Mouse (Mus musculus): ENCODE results near the gene Zfp579. TPM values are rescaled to one million over a fixed set of nuclear protein-coding genes. Genes with fewer than 3 reads are reported as not detected.
A peak's percentile ranks its signal among the peaks of the same experiment; 100 is the strongest.
"Not testable (repeated sequence)": the region's sequence is repeated elsewhere in the genome, so short reads cannot be mapped to it uniquely, and the experiment has no call there.

Gene Zfp579
- 10 to 100 TPM; 14.3 to 18.1 TPM for total RNA-seq (2021)
- long read RNA-seq, experiment 1, partial matches to known transcripts, result 0 of 8 reads
- long read RNA-seq, experiment 1, other reads (novel, unspliced or antisense), result 1 of 8 reads
- long read RNA-seq, experiment 2, transcript Zfp579-206 (1 exons, 2,489 nt), result minor isoform, 6 of 14 reads
- long read RNA-seq, experiment 2, transcript Zfp579-201 (2 exons, 2,157 nt), result major isoform, 7 of 14 reads
- long read RNA-seq, experiment 2, partial matches to known transcripts, result 0 of 14 reads
- long read RNA-seq, experiment 2, other reads (novel, unspliced or antisense), result 1 of 14 reads

DNA sequence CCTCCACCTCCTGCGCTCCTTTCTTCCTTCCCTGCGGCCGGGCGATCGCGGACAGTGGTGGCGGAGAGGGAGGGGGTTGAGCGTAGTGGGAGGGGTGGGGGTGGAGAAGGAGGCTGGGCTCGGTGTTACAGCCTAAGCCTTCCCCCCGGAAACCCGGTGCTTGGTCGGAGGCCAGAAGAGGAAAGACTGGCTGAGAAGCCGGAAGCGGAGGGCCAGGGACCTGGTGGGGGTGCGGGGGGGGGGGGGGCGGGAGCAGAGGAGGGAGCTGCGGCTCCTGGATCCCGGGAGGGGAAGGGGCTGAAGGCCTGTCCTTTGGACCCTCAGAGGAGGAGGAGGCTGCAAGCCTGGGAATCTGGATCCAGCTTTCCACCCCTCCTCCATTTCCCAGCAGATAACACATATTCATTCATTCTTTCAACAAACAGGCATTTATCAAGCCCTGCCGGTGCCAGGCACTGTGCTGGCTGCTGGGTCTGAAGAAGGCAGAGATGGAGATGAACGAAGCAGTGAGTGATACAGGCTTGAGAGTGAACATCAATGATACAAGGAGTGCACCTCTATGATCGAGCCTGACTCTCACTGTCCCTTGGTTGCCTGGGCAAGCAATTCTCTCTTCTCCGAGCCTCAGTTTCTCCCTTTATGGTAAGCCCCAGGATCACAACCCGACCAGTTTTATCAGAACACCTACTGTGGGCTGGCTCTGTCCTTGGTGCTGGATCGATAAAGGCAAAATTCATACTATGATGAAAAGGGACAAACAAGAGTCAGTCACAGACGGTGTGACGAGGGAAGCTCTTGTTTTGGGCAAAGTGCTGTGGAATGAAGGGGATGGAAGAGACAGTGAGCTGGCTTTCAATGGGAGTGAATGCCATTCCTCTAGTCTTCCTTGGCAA lies at the start of gene Zfp579:
Zfp579 (minus strand) TSS at position 156 of the 893 bp plus-strand sequence.
- peak; percentile 91 to 97 for DNase-seq
- intact Hi-C loops (cut with DNase I), result loop anchor here (2.0 kb wide), 1 partner anchor 17 kb away; no protein-coding TSS in a partner anchor

DNA sequence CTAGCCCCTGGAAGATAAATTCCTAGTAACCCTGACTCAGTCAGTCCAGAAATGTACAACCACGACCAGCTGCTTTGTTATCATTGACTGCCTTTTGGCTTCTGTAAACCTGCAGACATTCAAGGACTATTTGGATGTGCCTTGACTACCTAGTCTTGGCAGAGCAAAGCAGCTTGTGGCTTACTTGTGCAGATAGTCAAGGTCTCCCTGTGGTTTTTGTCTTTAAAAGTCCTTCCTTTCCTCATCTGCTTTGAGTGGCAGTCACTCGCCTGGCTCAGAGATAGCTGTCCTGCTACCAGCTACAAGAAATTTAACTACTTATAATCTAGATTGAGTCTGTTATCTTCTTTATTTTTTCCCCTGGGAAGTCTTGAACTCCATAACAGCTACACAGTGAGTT lies 49.0 kb upstream of the Zfp579 start:
- DNase-seq, result no peak
- intact Hi-C loops (cut with DNase I), result loop anchor here (5.0 kb wide), 1 partner anchor 33 kb away; the partner anchor contains the start of genes Fiz1 and Zfp524

DNA sequence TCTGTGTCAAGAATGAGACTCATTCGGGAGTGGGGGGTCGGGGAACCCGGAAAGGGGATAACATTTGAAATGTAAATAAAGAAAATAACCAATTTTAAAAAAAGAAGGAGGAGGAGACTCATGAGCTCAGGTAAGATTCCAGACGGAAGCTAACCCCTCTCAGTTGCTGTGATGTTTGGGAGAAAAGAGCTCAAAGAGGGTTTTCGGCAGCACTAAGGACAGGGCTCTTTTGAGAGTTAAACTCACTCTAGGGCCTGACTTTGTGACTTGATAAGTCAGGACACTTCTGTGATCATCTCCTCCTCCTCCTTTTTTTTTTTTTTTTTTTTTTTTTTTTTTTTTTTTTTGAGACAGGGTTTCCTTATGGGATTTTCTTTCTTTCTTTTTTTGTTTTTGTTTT lies 43.0 kb upstream of the Zfp579 start:
- no peak for DNase-seq
- intact Hi-C loops (cut with DNase I), result no loop called here

DNA sequence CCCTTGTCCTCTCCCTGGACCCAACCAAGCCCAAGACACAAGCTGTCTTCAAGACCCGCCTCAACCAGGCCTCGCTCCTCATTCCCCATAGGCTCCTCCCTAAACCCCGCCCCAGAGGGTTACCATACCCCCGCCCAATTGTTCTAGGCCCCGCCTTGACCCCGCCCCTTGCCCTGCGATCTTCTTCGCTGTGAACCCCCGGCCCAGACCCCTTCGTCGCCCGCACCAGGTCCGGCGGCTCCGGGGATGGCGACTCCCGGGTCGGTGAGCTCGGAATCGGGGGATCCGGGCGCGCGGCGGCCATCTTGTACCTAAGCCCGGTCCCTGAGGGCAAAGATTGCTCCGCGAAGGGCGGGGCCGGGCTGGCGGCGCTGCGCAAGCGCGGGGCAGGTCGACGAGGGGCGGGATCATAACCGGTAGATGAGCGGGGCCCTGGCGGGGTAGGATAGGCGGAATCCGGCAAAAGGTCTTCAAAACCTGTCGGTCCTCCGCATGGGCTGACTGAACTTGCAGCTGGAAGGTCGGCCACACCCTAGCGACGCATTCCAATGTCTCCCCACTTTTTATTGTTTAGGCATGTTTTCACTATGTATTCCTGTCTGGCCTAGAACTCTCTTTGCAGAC lies 42.3 kb upstream of the Zfp579 start, which contains the start of gene Zfp784:
Zfp784 (minus strand) TSS at position 338 of the 624 bp plus-strand sequence.
- intact Hi-C loops (cut with DNase I), result no loop called here
- peak; percentile 94 to 95 for DNase-seq

DNA sequence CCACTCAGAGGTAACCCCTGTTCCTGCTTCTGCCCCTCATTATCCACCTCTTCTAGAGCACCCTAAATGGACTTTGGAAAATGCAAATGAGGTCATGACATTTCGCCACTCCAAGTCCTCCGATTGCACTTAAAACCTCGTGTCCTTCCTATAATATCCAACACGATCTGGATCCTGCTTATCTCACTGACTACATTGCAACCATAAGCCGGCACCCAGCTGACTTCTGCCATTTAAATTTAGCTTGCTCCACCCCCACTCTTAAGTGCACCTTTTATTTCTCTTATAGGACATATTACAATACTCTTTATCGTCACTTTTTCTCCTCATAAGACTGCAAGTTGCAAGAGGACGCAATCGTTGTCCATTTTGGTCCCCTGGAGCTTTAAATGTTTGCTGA lies 41.5 kb upstream of the Zfp579 start:
- intact Hi-C loops (cut with DNase I), result no loop called here
- DNase-seq, result no peak

DNA sequence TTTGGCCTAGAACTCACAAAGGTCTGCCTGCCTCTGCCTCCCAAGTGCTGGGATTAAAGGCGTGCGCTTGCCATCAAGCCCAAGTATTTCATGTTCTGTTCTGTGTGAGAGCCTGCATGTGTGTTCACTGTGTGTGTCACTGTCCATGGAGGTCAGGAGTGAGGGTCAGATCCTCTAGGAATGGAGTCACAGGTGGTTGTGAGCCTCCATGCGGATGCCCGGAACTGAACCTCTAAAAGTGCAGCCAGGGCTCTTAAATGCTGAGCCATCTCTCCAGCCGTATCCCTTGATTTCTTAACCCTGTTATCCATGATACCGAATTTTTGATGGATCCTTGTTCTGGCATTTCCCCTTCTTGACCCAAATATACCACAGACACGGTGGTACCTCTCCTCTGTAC lies 41.1 kb upstream of the Zfp579 start:
- no peak for DNase-seq
- intact Hi-C loops (cut with DNase I), result no loop called here

DNA sequence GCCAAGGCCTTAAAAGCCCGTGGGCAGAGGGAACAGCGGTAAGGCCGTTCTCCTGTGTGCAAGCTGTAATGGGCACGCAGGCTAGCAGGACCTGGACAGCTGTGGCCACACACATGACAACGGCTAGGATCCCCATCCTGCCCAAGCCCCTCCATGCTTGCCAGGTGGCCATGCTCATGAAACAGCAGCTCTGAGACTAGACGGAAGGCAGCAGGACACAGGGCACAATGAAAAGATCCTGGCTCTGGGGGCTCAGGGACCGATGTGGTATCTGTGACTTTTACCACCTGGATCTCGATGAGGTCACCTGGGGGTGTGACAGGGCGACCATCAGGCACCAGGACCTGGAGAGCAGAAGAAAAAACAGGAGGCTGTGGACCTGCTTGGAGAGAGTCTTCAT lies 40.2 kb upstream of the Zfp579 start:
- no peak for DNase-seq
- intact Hi-C loops (cut with DNase I), result no loop called here

DNA sequence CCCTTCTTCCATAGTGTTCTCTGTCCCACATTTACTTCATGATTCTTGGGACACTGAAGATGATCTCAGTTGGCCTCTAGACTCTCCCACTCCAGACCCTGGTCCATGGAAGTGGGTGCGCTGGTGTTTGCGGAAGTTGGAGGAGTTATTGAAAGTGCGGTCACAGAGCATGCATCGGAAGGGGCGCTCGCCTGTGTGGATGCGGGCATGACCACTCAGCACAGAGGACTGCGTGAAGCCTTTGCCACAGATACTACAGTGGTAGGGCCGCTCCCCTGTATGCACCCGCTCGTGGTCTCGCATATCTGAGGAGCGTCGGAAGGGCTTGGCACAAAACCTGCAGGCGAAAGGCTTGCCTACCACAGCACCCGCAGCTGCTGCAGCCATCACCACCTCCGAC lies 39.7 kb upstream of the Zfp579 start:
- intact Hi-C loops (cut with DNase I), result no loop called here
- DNase-seq, result no peak

DNA sequence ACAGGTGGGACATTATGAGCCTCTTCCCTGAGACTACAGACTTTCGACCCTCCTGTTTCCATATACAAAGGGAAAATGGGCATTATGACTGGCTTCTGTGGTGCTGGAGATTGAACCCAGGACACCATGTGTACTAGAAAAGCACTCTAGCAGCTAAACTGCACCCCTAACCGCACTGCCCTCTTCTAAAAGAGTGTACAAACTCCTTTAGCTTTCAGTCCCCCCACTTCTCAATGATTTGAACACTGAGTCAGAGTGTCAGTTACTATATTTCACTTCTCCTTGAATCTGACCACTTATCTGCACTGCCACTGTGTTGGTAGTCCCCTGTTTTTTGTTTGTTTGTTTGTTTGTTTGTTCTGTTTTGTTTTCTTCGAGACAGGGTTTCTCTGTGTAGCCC lies 37.9 kb upstream of the Zfp579 start, which contains the start of gene 4632433K11Rik:
4632433K11Rik (plus strand) TSS at position 301 of the 400 bp plus-strand sequence.
- intact Hi-C loops (cut with DNase I), result no loop called here
- DNase-seq, result no peak

DNA sequence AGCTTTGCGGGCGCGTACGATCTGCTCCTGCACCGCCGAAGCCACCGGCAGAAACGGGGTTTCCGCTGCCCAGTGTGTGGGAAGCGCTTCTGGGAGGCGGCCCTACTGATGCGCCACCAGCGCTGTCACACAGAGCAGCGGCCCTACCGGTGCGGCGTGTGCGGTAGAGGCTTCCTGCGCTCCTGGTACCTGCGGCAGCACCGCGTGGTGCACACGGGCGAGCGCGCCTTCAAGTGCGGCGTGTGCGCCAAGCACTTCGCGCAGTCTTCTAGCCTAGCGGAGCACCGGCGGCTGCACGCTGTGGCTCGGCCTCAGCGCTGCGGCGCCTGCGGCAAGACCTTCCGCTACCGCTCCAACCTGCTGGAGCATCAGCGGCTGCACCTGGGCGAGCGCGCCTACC lies 35.5 kb upstream of the Zfp579 start:
- DNase-seq, result no peak
- intact Hi-C loops (cut with DNase I), result no loop called here

DNA sequence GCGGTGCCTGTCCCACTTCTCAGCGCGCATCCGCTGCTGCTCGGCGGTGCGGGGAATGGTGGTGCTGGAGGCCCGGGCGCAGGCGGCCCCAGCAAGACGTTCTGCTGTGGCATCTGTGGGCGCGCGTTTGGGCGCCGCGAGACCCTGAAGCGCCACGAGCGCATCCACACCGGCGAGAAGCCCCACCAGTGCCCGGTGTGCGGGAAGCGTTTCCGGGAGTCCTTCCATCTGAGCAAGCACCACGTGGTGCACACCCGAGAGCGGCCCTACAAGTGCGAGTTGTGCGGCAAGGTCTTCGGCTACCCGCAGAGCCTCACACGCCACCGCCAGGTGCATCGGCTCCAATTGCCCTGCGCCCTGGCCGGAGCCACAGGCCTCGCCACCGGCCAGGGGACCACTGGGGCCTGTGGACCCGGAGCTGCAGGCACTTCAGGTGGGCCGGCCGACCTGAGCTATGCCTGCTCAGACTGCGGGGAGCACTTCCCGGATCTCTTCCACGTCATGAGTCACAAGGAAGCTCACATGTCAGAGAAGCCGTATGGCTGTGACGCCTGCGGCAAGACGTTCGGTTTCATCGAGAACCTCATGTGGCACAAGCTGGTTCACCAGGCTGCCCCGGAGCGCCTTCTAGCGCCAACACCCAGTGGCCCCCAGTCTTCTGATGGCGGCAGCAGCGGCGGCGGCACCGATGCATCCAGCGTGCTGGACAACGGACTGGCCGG lies 34.8 kb upstream of the Zfp579 start:
- intact Hi-C loops (cut with DNase I), result no loop called here
- no peak for DNase-seq

DNA sequence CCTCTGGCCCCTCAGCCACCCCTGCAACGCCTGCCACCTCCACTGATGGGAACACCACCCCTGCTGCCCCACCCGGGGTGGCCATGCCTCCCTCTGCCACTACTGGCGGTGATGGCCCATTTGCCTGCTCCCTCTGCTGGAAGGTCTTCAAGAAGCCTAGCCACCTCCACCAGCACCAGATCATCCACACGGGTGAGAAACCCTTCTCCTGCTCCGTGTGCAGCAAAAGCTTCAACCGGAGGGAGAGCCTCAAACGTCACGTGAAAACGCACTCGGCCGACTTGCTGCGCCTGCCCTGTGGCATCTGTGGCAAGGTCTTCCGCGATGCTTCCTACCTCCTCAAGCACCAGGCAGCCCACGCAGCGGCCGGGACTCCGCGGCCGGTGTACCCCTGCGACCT lies 34.0 kb upstream of the Zfp579 start:
- intact Hi-C loops (cut with DNase I), result no loop called here
- no peak for DNase-seq

DNA sequence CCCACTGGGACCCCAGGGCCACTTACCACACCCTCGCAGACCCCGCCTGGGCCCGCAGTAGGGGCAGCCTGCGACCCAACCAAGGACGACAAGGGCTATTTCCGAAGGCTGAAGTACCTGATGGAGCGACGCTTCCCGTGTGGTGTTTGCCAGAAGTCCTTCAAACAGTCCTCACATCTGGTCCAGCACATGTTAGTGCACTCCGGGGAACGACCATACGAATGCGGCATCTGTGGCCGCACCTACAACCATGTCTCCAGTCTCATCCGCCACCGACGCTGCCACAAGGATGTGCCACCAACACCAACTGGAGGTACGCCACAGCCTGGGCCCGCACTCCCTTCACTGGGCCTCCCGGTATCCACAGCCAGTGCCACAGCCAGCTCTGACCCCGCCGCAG lies 33.6 kb upstream of the Zfp579 start:
- no peak for DNase-seq
- intact Hi-C loops (cut with DNase I), result no loop called here

DNA sequence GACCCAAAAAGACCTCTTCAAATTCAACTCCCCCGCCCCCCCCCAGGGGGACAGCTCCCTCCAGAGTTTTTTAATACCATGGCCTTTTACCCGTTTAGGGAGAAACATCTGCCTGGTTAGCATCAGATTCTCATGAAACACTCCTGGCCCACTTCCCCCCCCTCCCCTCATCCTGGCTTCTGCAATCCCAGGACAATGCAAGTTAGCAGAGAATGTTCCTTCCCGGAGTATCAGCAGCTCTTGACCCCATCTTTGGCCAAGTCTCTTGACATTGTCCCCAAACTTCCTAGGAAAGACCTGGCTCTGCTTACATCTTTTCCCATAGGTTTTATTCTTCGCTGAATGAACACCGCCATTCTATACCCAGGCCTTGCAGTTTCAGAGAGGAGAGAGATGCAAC lies 25.2 kb upstream of the Zfp579 start:
- no peak for DNase-seq
- intact Hi-C loops (cut with DNase I), result no loop called here

DNA sequence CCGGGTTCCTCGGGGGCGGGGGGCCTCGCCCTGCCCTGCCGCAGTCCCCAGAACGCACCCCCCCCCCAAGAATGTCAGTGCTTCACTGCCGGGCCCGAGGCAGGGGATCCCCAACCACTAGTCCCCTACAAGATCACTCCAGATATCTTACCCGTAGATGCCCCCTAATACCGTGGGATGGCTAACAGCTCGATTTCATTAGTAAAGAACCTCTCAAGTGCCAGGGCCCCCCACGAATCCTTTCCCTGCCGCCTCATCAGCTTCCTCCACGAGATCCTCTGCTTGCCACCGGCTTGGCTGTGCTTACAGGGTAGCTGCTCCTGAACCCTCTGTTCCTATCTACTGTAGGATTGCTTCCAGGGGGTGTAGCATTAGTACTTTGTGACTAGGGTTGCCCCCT lies 24.7 kb upstream of the Zfp579 start:
- DNase-seq, result peak in 1 of 2 experiments; percentile 32
- intact Hi-C loops (cut with DNase I), result no loop called here

DNA sequence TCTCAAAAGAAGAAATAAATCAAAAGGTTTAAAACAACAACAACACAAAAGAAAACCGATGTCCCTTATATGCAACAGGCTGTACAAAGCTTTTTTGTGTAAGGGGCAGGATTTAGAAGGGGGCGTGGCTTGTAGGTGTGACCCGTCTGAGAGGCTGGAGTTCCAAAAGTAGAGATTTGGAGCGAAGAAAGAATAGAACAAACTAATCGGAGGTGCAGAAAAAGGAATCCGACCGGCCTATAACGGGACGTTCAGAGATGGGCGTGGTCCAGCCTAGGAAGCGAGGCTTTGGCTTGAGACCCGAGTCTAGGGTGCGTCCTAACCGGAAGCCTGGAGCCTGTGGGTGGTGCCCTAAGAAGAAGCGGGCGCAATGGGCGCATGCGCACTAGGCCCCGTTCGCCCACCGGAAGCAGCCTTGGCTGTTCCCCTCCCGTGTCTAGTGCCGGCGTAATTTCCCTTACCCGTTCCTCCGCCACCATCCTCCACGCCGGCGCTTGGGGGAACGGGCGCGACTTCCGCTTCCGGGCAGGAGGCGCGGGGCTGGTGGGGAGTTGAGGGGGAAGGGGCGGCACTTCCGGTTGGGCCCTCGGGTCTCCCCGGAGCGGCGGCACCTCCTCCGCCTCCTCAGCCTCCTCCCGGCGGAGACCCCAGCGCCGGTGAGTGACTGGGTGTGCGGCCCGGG lies 24.2 kb upstream of the Zfp579 start, which contains the start of the genes Zfp865 and Ccdc106:
Zfp865 (plus strand) TSS at position 377 of the 682 bp plus-strand sequence.
Ccdc106 (plus strand) TSS at position 554 of the 682 bp plus-strand sequence.
- intact Hi-C loops (cut with DNase I), result no loop called here

DNA sequence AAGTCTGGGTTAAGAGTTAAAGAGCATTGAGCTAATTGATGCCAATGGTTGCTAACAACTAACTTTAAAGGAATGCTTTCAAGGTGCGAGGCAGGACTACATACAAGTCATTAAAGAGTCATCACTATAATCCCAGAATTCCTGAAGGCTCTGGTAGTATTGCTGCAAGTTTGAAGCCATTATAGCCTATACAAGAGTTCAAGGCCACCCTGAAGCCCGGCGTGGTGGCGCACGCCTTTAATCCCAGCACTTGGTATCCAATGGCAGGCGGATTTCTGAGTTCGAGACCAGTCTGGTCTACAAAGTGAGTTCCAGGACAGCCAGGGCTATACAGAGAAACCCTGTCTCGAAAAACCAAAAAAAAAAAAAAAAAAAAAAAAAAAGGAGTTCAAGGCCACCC lies 23.6 kb upstream of the Zfp579 start:
- intact Hi-C loops (cut with DNase I); DNase-seq: not testable (repeated sequence)

More for the DNA sequence above, 24.2 kb upstream of the Zfp579 start, which contains the start of the genes Zfp865 and Ccdc106:
- DNase-seq, result peak; percentile 99

DNA sequence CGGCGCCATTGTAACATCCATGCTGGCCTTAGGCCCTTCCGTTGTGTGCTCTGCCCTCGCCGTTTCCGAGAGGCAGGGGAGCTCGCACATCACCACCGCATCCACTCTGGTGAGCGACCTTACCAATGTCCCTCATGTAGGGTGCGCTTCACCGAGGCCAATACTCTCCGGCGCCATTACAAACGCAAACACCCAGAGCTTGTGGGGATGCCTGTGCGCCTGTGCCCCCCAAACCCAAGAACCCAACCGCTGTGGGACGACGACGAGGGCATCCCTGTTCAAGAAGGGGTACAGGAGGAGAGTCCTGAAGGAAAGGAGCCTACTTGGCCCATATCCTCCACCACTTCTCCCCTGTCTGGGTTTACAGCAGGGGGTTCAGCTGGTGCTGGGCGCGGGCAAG lies 22.0 kb upstream of the Zfp579 start:
- intact Hi-C loops (cut with DNase I), result no loop called here

DNA sequence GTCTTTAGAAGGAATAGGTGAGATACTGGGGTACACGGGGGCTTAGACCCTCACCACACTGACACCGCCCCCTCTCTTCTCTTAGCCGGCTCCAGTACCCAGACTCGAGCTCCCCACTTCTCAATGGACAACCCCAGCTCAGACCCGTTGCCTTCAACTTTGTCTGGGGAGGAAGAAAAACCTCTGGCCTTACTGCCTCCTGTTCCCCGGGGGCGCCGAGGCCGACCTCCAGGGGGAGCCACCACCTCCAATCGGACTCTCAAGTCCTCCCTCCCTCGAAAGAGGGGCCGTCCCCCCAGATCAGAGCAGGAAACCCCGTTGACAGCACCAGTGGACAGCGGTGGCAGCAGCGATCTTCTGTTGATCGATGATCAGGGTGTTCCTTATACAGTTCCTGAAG lies 21.4 kb upstream of the Zfp579 start:
- DNase-seq, result no peak
- intact Hi-C loops (cut with DNase I), result no loop called here

More for the DNA sequence above, 22.0 kb upstream of the Zfp579 start:
- DNase-seq, result no peak
